Mouse (Mus musculus): Measurements from ENCODE around the gene Snx9. TPM values are rescaled to one million over a fixed set of nuclear protein-coding genes. Genes with fewer than 3 reads are reported as not detected.
A peak's percentile ranks its signal among the peaks of the same experiment; 100 is the strongest.

Snx9 gene
- total RNA-seq (2021): 10 to 100 TPM; 48.3 to 51.7 TPM
- long read RNA-seq, experiment 1, transcript Snx9-201 (18 exons, 3,331 nt): major isoform, 39 of 51 reads
- long read RNA-seq, experiment 1, partial matches to known transcripts: 3 of 51 reads
- long read RNA-seq, experiment 1, other reads (novel, unspliced or antisense): 9 of 51 reads
- long read RNA-seq, experiment 2, transcript Snx9-201 (18 exons, 3,331 nt): major isoform, 35 of 46 reads
- long read RNA-seq, experiment 2, partial matches to known transcripts: 1 of 46 reads
- long read RNA-seq, experiment 2, other reads (novel, unspliced or antisense): 10 of 46 reads

- DNase-seq: peak; percentile 86
These were observed at the start of gene Snx9 for GRCm38 (mm10) chr17:5841128-5841942. TSS of gene Snx9 (plus strand) at chr17:5841329.

GRCm38 (mm10) chr17:5792164-5792791 is 48.9 kb upstream of the Snx9 start:
- DNase-seq: no peak

GRCm38 (mm10) chr17:5793593-5793992 is 47.5 kb upstream of the Snx9 start:
- DNase-seq: no peak

DNA sequence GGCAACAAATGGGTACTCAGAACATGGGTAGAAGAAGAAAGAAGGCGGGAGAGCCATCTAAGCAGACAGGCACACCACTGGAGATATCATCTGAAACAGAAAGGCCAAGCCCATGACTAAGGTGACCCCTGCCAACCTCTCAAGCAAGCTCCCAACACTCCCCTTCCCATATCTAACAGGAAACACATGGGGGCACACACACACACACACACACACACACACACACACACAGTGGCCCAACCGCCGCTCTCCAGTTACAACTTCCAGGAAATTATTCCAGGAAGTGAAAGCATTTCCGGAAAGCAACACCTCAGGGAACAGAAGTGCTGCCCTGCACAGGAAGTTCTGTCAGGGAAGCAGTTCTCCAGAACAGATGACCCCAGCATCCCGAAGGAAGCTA is 46.9 kb upstream of the Snx9 start:
- DNase-seq: peak; percentile 43

DNA sequence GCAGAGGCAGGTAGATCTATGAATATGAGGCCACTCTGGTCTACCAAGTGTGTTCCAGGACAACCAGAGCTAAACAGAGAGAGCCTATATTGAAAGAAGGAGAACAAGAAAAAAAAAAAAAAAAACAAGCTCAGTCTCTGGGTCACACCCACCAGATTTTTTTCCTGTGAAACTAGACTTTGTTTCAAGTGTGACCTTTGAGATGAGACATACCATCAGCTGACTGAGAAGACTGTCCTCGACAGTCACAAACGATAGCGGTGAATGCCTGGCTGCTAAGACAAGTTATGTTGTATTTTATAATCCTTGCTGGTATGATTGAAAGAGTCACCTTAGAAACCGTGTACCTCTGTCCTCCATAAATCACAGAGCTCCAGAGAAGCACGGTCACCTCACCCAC is 45.8 kb upstream of the Snx9 start:
- DNase-seq: no peak

DNA sequence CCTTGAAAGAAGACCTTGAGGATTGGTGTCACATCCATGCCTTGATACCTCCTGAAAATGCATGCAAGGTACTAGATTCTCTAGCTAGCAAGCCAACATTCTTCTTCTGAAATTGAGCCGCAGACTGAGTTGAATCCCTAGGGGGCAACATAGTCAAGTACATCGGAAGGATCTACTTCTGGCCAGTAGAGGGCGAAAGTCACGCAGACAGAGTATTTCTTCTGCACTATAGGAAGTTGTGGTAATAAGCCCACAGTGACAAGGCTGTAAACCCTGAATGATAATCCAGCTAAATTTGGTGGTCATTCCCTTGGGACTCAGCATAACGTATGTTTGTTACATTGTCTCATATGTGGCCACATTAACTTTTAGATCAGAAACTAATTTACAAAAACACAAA is 45.3 kb upstream of the Snx9 start:
- DNase-seq: peak; percentile 74

DNA sequence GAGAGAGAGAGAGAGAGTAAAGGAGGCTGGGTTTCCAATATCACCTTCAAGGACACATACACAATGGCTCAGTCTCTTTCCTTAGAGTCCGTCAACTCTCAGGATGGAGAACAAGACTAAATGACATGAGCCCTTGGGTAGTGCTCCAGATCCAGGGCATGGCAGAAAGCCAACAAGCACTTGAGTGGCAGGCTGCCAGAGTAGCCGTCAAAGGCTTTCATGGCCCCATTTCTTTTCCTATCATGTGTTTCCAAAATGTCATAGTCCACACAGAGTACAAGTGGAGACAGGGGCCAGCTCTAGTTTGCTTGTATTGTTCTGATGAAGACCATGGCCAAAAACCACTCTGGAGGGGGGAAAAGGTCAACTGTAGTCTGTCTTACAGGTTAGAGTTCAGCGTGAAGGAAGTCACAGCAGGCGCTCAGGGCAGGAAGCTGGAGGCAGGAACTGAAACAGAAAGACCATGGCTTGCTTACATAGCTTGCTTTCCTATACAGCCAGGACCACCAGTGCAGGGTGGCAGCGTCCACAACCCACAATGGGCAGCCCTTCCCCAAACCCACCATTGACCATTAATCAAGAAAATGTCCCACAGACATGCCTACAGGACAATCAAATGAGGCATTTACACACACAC is 43.9 kb upstream of the Snx9 start:
- peak; percentile 79 for DNase-seq

DNA sequence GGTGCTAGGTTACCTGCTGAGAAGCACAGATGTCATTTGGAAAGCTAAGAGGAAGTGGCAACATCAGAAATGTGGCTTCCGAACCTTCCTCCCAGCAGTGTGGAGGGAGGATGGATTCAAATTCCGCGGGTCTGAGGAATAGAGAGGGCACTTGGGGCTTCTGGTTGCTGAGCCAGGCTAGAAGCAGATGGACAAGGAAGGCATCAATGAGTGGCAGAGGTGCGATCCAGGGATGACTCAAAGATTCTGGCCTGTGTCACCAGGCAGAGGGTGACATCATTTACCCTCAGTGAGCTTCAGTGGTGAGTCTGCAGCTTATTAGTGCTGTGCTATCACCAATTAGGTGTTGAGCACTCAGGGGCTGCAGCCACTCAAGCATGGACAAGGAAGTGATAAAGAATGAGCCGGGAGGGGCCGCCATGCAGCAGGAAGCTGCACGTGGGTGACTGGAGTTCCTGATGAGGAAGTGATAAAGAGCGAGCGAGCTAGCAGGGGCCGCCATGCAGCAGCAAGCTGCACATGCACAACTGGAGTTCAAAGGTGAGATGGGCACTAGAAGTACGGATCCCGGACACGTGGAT is 42.8 kb upstream of the Snx9 start:
- no peak for DNase-seq

DNA sequence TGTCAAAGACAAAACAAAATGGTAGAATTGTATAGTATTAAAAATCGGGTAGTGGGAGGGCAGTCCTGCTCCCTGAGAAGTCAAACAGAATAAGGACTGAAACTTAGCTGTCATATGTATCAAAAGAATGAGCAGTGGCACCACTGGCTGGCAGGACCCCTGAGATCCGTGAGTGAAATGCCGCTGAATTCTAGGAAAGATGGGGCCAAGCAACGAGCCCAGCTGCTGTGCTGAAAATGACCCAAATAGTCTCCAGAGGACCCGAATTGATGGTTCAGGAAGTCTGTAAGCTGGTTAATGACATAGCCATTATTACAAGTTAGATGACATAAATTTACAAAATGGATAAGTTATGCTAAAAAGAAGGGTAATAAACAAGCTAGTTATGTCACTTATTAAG is 42.2 kb upstream of the Snx9 start:
- DNase-seq: no peak

- no peak for DNase-seq
These were observed 41.6 kb upstream of the Snx9 start for GRCm38 (mm10) chr17:5799396-5800021.

GRCm38 (mm10) chr17:5800254-5800653 is 40.9 kb upstream of the Snx9 start:
- DNase-seq: no peak

GRCm38 (mm10) chr17:5800824-5801560 is 40.1 kb upstream of the Snx9 start:
- DNase-seq: no peak

- DNase-seq: no peak
These were observed 39.1 kb upstream of the Snx9 start for GRCm38 (mm10) chr17:5801761-5802655.

DNA sequence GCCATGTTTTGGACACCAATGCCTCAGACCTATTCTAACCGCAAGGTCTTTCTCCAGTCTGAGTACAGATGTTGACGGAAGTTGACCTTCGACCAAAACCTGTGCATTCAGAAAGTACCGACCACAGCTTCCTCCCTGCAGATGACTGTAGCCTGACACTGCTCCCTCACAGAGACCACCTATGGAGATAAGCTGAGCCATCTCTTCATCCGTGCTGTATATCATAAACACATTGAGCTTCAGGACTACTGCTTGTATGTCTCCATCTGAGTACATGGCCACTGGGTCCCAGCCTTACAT is 38.5 kb upstream of the Snx9 start:
- DNase-seq: no peak

DNA sequence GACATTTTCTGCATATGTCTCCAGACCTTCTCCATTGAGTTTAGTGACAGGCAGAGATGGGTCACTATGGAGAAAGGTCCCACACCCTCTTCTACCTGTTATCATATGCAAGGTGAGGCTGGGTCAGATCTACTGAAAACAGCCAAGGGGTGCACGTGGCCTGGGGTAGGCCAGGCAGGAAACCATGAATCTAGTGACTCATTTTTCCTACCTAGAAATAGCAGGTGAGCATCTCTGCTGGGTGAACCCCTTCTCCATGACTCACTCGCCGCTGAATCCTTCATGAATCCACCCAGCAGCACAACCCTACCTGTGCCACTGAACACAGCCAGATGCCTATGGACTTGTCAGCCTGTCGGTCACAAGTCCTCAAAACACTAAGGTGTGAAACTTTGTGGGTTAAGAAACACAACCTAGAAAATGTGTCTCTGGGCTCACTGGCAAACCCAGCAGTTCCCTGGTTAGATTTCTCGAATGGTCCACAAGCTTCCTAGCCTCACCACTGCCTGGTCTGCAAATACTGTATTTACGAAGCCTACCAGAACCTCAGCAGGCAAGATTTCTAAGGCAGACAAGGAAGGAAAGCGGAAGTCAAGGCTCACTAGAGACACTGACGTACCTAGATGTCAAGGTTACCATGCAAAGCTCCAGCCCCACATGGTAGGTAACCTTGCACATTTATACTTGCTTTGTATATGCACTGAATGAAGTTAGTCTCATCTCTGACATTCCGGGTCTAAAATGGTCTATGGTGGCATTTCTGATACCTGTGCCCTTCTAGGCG is 37.7 kb upstream of the Snx9 start:
- DNase-seq: no peak

DNA sequence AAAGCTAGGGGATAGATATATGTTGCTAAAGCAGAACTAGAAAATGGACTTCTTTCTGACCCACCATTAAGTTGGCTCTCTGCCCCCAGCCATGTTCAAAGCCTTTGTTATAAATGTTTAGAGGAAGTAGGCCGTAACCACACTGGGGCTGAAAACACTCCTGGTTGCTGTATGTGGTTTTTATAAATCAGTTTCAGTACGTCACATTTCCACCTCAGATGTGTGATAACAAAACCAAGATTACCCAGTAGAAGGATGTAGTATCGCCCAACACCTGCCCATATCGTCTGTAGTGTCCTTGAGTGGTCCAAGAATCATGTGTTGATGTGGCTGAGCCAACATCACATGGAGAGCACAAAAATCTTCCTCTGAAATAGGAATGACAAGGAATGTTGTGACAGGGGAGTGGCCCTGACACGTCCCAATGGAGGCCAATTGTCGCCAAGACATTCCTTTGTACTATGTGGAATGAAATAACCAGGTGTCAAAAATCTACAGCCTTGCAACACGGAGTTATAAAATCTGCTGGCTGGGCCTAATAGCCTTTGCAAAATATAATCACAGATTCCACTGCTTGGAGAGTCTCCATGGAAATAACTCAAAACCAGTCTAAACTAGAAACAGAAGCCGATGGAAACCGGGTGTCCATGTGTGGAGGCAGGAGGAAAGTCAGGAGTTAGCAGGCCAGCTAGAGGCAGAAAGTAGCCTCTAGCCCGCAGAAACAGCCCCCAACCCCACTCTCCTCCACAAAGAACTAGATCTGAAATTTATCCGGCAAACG is 36.6 kb upstream of the Snx9 start:
- DNase-seq: no peak

DNA sequence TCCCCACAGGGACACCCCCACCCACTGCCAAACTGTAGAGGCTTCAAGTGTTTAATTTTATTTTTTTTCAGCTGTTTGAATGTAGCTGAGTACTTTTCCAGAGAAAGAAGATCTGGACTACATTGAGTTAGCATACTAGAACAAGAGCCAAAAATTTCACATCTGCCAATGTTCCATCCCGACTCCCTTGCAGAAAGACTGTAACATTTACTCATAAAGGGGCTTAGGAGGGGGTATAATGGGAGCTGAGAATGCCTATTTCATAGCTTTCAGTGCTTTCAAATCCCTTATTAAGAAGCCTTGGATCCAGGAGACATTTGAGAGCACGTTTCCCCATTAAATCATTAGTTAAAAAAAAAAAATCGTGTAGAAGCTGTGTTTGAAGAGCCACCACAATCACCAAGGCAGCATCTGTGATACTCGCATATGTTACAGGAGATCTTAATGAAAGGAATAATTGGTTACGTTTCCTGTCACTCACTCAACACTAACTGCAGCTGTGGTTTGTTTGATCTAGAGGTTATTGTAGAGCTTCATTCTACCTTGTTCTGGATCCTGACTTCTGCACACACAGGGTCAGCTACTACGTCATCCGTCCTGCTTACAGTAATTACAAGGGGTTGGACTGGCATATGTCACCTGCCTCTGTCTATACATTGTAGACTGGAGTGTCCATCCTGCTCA is 35.8 kb upstream of the Snx9 start:
- no peak for DNase-seq

DNA sequence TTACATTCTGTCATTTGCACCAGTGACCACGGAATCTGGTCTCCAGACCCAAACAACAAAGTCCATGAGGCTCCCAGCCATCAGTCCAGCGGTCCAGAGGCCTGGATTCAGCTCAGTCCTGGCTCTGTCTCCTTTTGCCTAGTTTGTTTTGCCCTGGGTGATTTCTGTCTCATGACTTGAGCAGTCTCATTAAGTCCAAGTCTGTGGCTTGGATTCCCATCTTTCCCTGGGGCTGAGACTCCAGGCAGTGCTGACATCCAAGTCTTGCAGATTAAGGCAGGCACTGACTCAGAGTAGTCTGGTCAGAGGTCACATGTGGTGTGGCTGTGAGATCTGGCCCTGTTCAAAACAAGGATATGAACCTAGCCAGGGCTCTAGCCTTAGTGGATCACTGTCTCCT is 35.2 kb upstream of the Snx9 start:
- peak; percentile 40 for DNase-seq
